Mouse (Mus musculus): ENCODE data around the gene Itga6. TPM values are rescaled to one million over a fixed set of nuclear protein-coding genes. Genes with fewer than 3 reads are reported as not detected.
A peak's percentile ranks its signal among the peaks of the same experiment; 100 is the strongest.
"Not testable (repeated sequence)": the region's sequence is repeated elsewhere in the genome, so short reads cannot be mapped to it uniquely, and the experiment has no call there.

Itga6 gene
- 14.9 and 28.2 TPM in 2 replicates for polyA plus RNA-seq (2012; ENCODE audit: insufficient read depth, insufficient read length, missing spikeins)

DNA sequence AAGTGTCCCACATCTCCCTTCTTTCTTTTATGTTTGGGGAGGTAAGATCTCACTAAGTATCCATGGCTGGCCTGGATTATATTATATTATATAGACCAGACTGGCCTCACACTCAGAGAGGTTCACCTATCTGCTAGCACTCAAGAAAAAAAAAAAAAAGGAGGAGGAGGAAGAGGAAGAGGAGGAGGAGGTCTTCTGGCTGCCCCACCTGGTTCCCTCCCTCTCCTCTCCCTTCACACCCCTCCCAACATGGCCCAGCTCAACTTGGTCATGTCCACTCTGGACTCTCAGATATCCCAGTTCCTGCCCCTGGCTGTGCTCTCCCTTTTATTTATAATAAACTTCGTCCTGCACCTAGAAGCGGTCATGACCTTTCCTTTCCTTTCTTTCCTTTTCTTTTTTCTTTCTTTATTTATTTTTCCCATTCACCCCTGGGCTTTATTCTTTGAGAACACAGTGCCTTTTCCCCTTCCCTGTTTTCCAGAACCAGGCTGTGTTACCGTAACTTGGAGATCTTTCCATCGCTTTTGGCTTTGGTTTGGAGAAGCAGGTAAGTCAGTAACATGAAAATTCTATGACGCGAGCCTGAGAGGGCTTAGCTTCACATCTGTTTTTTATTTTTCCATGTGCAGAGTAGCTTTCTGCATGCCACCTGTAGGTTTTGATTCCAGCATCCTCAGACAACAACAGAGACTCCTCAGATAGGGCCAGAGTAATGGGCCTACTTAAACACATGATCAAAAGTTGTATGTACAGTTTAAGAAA, at the start of gene Itga6:
TSS of gene Itga6 (plus strand) at position 7 of the 765 bp plus-strand sequence.
- H3K27ac ChIP-seq (replicated peaks; ENCODE audit: low read depth, low read length) = 0 out of 2 replicates have a peak within 1 kb of the TSS, but pooled peaks have one; percentile 15
- no peak within 1 kb of the TSS for H3K4me3 ChIP-seq (ENCODE audit: insufficient read depth, low read depth, low read length)
- peaks cover 11% of the 10 kb centered on the region for H3K4me1 ChIP-seq (ENCODE audit: control insufficient read depth, insufficient read depth, insufficient read length, low read length)

DNA sequence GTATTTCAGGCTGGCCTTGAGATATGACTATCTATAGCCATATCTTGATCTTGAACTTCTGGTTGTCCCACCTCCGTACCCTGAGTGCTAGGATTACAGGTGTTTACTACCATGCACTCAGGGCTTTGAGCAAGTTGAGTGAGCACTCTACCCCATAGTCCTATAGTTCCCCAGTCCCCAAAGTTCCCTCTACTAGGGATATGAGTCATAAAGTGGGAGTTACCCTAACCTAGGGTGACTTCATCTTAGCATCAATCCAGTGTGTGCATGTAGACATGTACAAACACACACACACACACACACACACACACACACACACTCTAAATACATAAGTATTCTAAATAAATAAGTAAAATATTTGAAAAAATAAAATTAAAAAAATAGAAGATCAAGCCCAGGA, 48.6 kb upstream of the Itga6 start:
- H3K4me3 ChIP-seq (ENCODE audit: insufficient read depth, low read depth, low read length) = no peak overlapping the region
- no peak overlapping the region for H3K27ac ChIP-seq (replicated peaks; ENCODE audit: low read depth, low read length)
- peaks cover 11% of the 10 kb centered on the region; the same call in 1 of the 2 replicates for H3K4me1 ChIP-seq (ENCODE audit: control insufficient read depth, insufficient read depth, insufficient read length, low read length)

DNA sequence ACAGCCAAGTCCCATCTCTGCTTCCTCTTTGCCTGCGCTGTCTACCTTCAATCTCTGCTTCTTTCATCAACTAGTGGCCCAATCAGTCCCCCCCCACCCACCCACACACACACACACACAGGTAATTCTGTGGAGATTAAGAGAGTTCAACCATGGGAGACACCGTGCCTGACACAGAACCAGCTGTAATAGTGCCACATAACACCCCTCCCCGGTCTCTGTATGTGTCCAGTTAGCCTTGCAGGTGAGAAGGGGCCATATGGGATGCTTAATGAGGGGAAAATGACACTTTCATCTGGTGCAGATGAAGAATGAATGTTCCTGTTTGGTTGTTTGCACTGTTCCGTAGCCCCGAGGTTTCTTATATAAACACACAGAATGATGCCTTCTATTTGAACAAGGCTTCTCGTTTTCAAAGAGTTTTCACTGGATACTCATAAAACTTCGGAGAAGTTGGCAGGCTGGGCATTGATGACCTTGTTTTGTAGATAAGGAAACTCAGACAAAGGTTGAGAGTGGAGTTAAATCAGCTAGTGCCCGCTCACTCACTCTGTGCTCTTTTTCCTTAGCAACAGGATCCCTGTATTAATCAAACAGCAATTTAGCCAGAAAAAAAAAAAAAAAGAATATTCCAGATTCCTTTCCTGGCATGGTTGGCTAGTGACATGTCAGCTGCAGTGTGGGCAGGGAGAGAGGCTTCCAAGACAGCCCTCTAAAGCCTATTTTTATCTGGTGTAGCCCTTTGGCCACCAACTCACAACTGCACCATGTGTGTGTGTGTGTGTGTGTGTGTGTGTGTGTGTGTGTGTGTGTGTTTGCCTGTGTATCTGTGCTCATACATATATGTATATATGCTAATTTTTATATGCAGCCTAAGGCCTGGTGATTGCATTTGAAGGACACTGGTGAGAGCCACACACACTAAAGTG, 47.7 kb upstream of the Itga6 start:
- no peak overlapping the region for H3K27ac ChIP-seq (replicated peaks; ENCODE audit: low read depth, low read length)
- H3K4me1 ChIP-seq (ENCODE audit: control insufficient read depth, insufficient read depth, insufficient read length, low read length) = peaks cover 11% of the 10 kb centered on the region; the same call in 1 of the 2 replicates
- H3K4me3 ChIP-seq (ENCODE audit: insufficient read depth, low read depth, low read length) = no peak overlapping the region

DNA sequence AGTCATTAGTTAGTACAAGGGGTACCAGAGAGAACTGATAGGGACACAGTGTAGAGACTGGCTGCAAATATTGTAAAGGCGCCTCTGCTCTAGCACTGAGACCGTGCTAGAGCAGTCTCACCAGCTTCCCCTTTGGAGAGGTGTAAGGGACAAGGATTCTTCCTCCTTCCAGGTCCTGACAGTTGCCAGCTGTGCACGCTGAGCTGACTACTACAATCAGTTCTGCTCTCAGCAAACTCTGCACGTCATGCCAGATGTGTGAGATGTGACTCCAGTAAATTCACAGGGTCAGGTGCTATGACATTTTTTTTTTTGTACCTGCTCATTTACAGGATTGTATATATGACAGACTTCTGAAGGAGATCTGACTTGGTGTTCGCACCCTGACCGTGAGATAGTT, 47.0 kb upstream of the Itga6 start:
- no peak overlapping the region for H3K4me3 ChIP-seq (ENCODE audit: insufficient read depth, low read depth, low read length)
- peak overlapping the region; percentile 24; the same call in 1 of the 2 replicates for H3K27ac ChIP-seq (replicated peaks; ENCODE audit: low read depth, low read length)
- H3K4me1 ChIP-seq (ENCODE audit: control insufficient read depth, insufficient read depth, insufficient read length, low read length) = peaks cover 11% of the 10 kb centered on the region; the same call in 1 of the 2 replicates

DNA sequence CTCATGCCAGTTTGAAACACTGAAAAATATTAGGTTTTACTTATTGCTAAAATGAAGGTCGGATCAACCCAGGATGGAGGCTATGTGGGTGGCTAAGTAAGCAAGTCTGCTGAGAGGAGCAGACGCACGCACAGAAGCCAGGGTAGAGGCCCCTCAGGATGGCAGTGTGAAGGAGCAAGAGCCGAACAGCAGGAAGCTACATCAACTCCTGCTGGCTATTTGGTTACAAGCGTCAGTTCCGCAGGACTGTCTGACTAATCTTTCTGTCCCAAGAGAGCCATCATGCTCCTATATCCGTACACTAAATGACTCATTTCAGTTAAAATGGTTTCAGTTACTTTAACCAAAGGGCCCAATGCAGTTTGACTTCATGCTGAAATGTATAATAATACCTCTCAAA, 46.5 kb upstream of the Itga6 start:
- Histone ChIP-seq H3K4me3 (ENCODE audit: insufficient read depth, low read depth, low read length) (no peak overlapping the region), H3K27ac (replicated peaks; ENCODE audit: low read depth, low read length) (peak overlapping the region; percentile 24; the same call in 1 of the 2 replicates), H3K4me1 (ENCODE audit: control insufficient read depth, insufficient read depth, insufficient read length, low read length) (peaks cover 11% of the 10 kb centered on the region; the same call in 1 of the 2 replicates)

DNA sequence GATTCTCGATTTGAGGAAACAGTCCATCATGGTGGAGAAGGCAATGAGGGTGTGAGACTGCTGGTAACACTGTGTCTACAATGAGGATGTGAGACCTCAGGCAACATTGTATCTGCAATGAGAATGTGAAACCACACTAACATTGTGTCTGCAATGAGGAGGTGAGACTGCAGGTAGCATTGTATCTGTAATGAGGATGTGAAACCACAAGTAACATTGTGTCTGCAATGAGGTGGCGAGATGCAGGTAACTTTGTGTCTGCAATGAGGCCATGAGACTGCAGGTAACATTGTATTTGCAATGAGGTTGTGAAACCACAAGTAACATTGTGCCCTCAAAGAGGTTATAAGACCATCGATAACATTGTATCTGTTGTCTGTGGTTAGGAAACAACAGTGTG, 44.1 kb upstream of the Itga6 start:
- Histone ChIP-seq H3K4me3 (ENCODE audit: insufficient read depth, low read depth, low read length) (no peak overlapping the region), H3K4me1 (ENCODE audit: control insufficient read depth, insufficient read depth, insufficient read length, low read length) (peaks cover 11% of the 10 kb centered on the region; the same call in 1 of the 2 replicates), H3K27ac (replicated peaks; ENCODE audit: low read depth, low read length) (no peak overlapping the region)

DNA sequence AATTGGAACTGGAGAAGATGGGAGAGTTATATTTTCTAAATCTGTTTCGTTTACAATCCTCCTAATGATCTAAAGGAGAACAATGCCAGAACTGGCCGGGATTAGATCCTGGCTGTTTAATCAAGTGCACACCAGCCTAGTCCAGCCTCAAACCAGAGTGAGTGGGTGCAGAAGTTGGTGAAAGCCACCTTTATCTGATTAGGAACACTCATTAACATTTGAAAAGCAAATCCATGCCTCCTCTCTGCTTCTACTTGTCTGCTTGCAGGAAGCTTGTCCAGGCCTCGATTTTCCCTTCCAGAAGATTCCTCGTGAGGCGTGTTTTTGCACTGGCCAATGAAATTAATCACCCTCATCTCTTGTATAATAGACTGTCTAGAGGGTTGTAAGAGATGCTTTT, 41.1 kb upstream of the Itga6 start:
- 0 out of 2 replicates have a peak, but pooled peaks cover under 1% of the 10 kb centered on the region for H3K4me1 ChIP-seq (ENCODE audit: control insufficient read depth, insufficient read depth, insufficient read length, low read length)
- H3K4me3 ChIP-seq (ENCODE audit: insufficient read depth, low read depth, low read length) = no peak overlapping the region
- H3K27ac ChIP-seq (replicated peaks; ENCODE audit: low read depth, low read length) = no peak overlapping the region

DNA sequence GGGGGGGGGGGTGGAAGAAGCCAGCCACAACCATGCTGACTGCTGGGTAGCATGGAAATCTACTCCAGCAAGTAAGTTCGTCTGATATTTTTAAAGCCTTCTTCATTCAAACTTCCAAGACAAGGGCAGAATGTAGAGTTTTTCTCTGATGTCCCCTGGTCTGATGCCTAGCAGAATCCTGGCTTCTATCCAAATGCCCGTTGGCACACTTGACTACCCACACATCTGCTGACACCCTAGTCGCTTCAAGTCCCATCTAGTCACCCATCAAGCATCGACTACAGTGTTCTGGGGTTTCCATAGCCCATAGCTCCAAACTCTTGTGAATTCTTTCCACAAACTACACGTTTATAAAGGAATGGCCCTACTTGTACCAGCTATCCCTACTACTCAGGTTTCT, 36.5 kb upstream of the Itga6 start:
- no peaks in the 10 kb centered on the region for H3K4me1 ChIP-seq (ENCODE audit: control insufficient read depth, insufficient read depth, insufficient read length, low read length)
- no peak overlapping the region for H3K4me3 ChIP-seq (ENCODE audit: insufficient read depth, low read depth, low read length)
- no peak overlapping the region for H3K27ac ChIP-seq (replicated peaks; ENCODE audit: low read depth, low read length)

DNA sequence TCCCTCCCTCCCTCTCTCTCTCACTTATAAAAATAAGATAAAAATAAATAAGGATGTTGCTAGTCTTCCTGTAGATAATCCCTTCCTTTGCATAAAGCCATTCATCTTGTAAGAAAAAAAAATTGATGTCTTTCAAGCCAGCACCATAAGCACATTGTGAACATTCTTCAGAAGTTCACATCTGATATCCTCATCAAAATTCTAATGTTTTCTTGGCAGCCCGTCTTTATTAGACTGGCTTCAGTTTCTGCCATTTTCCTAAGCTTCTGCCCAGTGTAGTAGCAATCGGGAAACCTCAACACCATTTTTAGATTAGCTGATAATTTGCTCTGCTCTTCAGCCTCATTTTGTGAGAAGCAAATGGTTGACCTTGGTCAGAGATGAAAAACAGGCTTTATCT, 33.8 kb upstream of the Itga6 start:
- no peak overlapping the region for H3K4me3 ChIP-seq (ENCODE audit: insufficient read depth, low read depth, low read length)
- H3K4me1 ChIP-seq (ENCODE audit: control insufficient read depth, insufficient read depth, insufficient read length, low read length) = no peaks in the 10 kb centered on the region
- H3K27ac ChIP-seq (replicated peaks; ENCODE audit: low read depth, low read length) = peak overlapping the region; percentile 81

DNA sequence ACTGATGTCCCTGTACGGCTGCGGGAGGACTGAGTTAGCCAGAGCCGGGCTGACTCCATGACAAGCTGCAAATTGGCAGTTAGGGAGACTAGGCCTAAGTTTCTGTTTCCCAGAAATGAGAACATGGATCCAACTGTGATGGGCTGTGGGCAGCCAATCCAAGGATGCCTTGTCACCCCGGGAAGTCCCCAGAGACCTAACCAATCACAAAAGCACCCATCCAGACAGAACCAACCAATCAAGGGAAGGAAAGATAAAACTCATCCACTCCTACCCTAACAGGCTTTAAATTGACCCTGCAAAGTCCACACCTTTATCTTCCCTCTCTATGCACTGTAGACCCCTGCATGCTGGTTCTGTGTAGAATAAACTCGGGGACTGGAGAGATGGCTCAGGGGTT, 31.0 kb upstream of the Itga6 start:
- no peak overlapping the region for H3K27ac ChIP-seq (replicated peaks; ENCODE audit: low read depth, low read length)
- H3K4me1 ChIP-seq (ENCODE audit: control insufficient read depth, insufficient read depth, insufficient read length, low read length) = no peaks in the 10 kb centered on the region; the same call in 1 of the 2 replicates
- no peak overlapping the region for H3K4me3 ChIP-seq (ENCODE audit: insufficient read depth, low read depth, low read length)

DNA sequence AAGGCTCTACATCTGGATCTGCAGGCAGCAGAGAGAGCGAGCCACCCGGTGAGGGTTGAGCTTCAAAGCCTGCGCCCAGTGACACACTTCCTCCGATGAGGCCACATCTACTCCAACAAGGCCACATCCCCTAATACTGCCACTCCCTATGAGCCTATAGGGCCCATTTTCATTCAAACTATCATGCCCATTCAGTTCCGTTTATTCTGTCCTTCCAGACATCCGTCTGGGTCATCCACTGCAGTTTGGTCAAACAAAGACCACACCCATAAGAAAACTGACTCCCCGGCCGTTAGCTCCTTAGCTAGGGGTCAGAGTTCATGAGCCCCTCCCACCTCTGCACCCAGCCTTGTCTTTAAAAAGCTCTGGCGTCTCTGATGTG, 26.4 kb upstream of the Itga6 start:
- Histone ChIP-seq H3K4me3 (ENCODE audit: insufficient read depth, low read depth, low read length) (no peak overlapping the region), H3K27ac (replicated peaks; ENCODE audit: low read depth, low read length) (no peak overlapping the region), H3K4me1 (ENCODE audit: control insufficient read depth, insufficient read depth, insufficient read length, low read length) (peaks cover 4% of the 10 kb centered on the region)

DNA sequence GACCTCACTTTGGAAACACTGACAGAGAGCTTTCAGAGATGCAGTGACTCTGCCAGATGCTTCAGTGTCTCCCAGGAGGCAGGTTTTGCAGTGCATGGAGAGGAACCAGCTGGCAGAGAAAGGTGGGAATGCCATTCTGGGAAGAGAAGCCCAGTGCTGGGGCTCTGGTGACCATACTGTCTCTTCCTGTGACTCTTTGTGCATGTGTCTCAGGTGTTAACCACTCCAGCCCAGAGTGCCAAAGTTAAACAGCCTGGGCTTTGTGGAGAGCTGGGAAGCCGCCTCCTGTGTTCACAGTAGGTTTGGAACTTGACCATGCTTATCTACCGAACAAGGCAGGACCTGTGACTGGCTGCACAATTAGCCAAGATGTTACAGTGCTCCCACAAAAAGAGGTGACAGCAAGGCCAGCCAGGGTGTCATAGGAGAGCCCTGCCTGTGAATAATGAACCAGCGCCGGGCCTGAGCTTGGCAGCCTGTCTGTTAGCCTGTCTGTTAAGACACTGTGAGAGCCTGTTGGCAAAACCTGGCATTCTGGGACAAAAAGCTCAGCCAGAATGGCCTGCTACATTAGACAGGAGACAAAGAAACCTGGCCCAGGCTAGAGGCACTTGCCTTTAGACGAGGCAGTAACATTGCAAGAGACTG, 25.9 kb upstream of the Itga6 start:
- Histone ChIP-seq H3K27ac (replicated peaks; ENCODE audit: low read depth, low read length) (no peak overlapping the region), H3K4me1 (ENCODE audit: control insufficient read depth, insufficient read depth, insufficient read length, low read length) (peaks cover 4% of the 10 kb centered on the region), H3K4me3 (ENCODE audit: insufficient read depth, low read depth, low read length) (no peak overlapping the region)

DNA sequence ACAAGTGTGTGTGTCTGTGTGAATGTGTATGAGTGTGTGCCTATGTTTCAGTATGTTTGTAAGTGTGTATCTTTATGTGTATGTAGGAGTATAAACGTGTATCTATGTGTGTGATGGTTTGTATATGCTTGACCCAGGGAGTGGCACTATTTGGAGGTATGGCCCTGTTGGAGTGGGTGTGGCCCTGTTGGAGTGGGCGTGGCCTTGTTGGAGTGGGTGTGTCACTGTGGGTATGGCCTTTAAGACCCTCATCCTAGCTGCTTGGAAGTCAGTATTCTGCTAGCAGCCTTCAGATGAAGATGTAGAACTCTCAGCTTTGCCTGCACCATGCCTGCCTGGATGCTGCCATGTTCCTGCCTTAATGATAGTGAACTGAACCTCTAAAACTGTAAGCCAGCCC, 24.9 kb upstream of the Itga6 start:
- H3K27ac ChIP-seq (replicated peaks; ENCODE audit: low read depth, low read length); H3K4me3 ChIP-seq (ENCODE audit: insufficient read depth, low read depth, low read length); H3K4me1 ChIP-seq (ENCODE audit: control insufficient read depth, insufficient read depth, insufficient read length, low read length): not testable (repeated sequence)

DNA sequence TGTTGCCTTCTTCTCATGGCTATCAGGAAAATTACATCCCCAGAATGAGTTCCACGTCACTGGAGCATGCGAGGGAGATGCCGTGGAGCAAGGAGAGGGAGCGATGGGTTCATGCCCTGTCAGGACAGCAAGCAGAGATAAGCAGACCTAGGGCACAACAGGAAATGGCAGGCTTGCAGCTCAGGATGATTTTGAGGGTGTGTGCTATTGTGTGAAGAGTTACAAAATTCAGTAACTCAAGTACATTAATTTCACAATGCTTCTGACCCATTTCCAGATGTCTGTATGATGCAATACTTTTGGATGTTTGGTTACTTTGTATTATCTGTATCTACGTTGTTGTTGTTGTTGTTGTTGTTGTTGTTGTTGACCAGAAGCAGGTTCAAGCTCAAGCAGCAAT, 22.5 kb upstream of the Itga6 start:
- Histone ChIP-seq H3K27ac (replicated peaks; ENCODE audit: low read depth, low read length) (no peak overlapping the region), H3K4me3 (ENCODE audit: insufficient read depth, low read depth, low read length) (no peak overlapping the region), H3K4me1 (ENCODE audit: control insufficient read depth, insufficient read depth, insufficient read length, low read length) (peaks cover 4% of the 10 kb centered on the region)

DNA sequence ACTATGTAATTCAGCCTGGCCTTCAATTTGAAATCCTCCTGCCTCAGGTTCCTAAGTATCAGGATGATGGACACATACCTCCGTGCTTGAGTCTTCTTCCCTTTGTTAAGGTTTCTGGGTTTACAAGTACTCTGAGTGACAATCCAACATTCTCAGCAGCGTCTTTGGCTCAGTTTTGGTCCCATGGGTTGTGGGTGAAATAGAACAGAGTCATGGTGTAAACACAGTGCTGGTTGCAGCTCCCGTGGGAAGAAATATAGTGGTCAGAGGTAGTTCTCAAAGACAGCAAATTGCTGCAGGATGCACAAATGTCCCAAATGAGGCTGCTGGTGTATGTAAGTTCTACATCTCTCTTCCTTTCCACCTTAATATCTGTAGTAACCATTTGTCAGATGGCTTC, 21.8 kb upstream of the Itga6 start:
- H3K4me1 ChIP-seq (ENCODE audit: control insufficient read depth, insufficient read depth, insufficient read length, low read length) = peaks cover 6% of the 10 kb centered on the region
- H3K4me3 ChIP-seq (ENCODE audit: insufficient read depth, low read depth, low read length) = no peak overlapping the region
- no peak overlapping the region for H3K27ac ChIP-seq (replicated peaks; ENCODE audit: low read depth, low read length)
